Mouse (Mus musculus): ENCODE data around the gene Pyy. TPM values are rescaled to one million over a fixed set of nuclear protein-coding genes. Genes with fewer than 3 reads are reported as not detected.
A peak's percentile ranks its signal among the peaks of the same experiment; 100 is the strongest.

The Pyy gene
- polyA plus RNA-seq, 1 experiment = not detected

DNA sequence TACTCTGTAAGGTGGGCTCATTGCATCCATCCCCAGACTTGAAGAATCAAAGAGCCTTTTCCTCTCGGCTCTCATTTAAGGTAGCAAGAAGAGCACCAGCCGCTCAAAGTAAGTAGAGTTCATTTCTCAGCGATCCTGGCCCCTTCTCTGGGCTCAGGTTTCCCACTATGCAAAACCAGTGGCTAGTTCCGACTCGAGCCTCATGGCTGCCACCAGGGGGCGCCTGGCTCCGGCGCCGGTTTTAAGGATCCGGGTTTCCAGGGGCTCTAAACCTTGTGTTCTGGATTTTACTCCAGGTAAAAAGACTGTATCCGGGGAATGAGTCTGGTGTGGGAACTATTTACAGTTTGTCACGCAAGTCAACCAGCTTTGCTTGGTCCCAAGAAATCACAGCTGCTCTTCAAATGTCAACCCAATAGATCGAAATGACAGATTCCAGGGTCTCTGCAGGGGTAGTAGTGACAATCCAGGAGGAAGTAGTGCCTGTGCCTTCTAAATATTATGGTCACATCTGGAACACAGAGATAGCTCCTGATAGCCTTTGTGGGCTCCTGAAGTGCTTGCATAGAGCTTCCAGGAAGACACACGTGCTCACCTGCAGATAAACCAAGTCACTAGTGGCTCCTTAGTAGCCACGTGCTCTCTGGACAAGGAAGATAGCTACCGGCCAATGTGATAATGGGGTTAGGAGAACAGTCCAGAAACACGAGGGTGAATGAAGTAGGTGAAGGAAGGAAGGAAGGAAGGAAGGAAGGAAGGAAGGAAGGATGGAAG lies 5.0 kb downstream of the Pyy start:
- no peak for TF ChIP-seq USF1 (IDR thresholded peaks at IDR 0.05; ENCODE audit: low read depth)
- no peak for TF ChIP-seq TCF12 (IDR thresholded peaks at IDR 0.05; ENCODE audit: insufficient read depth, poor library complexity, severe bottlenecking)
- TF ChIP-seq SRF (IDR thresholded peaks at IDR 0.05; ENCODE audit: control insufficient read depth, insufficient read length, low read depth) = no peak
- TF ChIP-seq REST (IDR thresholded peaks at IDR 0.05; ENCODE audit: insufficient read depth, insufficient read length) = no peak
- no peak for TF ChIP-seq CEBPB (IDR thresholded peaks at IDR 0.05; ENCODE audit: insufficient read depth, poor library complexity, severe bottlenecking)
- no peak for TF ChIP-seq E2F4 (IDR thresholded peaks at IDR 0.05; ENCODE audit: insufficient read depth)
- no peak for TF ChIP-seq POLR2AphosphoS2 (IDR thresholded peaks at IDR 0.05; ENCODE audit: insufficient read length, low read depth)
- no peak for TF ChIP-seq TCF3 (IDR thresholded peaks at IDR 0.05; ENCODE audit: insufficient read length, low read depth)
- H3K36me3 ChIP-seq (ENCODE audit: control insufficient read depth, insufficient read depth) = no peaks in the 10 kb centered on the region
- H3K79me2 ChIP-seq (ENCODE audit: control insufficient read depth, insufficient read depth) = no peaks in the 10 kb centered on the region
- no peak overlapping the region for H3K4me3 ChIP-seq
- H3K27me3 ChIP-seq (ENCODE audit: control insufficient read depth, insufficient read depth, insufficient read length) = peaks cover 89% of the 10 kb centered on the region
- H3ac ChIP-seq (ENCODE audit: control insufficient read depth, insufficient read length) = no peak overlapping the region
- H3K4me2 ChIP-seq (ENCODE audit: low read depth) = no peak overlapping the region

DNA sequence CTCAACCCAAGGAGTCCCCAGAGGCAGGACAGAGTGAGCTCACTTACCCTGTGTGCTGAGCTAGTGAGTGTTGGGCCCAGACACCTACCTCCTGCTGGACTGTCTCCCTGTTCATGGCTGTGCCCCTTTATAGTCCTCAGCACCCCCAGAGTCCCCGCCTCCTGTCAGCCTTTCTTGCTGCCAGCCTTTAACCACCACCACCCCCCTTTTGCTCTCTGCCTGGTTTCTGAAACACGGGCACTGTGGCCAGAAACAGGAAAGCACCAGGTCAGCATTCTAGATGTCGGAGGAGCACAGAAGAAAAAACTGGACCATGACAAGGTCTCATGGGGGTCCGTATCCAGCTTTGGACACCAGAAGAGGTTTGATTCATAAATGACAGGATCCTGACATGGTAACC lies 6.4 kb downstream of the Pyy start, which contains the start of gene Ppy:
Gene Ppy (minus strand): TSS at position 101 of the 400 bp plus-strand sequence.
- Histone ChIP-seq H3K27me3 (ENCODE audit: control insufficient read depth, insufficient read depth, insufficient read length) (peaks cover 89% of the 10 kb centered on the region), H3K4me2 (ENCODE audit: low read depth) (no peak within 1 kb of the TSS), H3K4me3 (no peak within 1 kb of the TSS), H3ac (ENCODE audit: control insufficient read depth, insufficient read length) (no peak within 1 kb of the TSS), H3K79me2 (ENCODE audit: control insufficient read depth, insufficient read depth) (no peaks in the 10 kb centered on the region), H3K36me3 (ENCODE audit: control insufficient read depth, insufficient read depth) (no peaks in the 10 kb centered on the region)
- no peak for TF ChIP-seq TCF12 (IDR thresholded peaks at IDR 0.05; ENCODE audit: insufficient read depth, poor library complexity, severe bottlenecking)
- no peak for TF ChIP-seq CEBPB (IDR thresholded peaks at IDR 0.05; ENCODE audit: insufficient read depth, poor library complexity, severe bottlenecking)
- no peak for TF ChIP-seq MAX (IDR thresholded peaks at IDR 0.05; ENCODE audit: low read depth)
- TF ChIP-seq REST (IDR thresholded peaks at IDR 0.05; ENCODE audit: insufficient read depth, insufficient read length) = no peak

DNA sequence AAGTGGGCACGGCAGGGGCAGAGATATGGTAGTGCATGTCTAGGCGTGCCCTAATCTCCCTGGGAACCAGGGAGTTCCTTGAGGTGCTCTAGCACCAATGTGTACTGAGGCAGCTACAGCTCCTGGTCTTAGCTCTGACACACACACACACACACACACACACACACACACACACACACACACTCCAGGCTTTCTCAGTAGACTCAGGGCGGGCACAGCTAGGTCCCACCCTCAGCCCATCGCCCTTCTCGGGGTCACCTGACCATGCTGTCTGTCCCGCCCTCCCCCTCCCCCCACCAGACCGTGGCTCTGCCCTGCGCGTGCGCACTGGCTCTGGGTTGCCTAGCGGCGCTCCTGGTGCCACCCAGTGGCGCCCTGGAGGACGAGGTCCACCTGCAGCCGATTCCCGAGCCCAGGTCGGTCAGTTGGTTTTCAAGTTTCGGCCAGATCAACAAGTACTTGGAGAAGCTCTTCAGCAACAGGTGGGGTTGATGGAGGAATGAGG lies 10.7 kb downstream of the Pyy start:
- no peak overlapping the region for H3K4me3 ChIP-seq

DNA sequence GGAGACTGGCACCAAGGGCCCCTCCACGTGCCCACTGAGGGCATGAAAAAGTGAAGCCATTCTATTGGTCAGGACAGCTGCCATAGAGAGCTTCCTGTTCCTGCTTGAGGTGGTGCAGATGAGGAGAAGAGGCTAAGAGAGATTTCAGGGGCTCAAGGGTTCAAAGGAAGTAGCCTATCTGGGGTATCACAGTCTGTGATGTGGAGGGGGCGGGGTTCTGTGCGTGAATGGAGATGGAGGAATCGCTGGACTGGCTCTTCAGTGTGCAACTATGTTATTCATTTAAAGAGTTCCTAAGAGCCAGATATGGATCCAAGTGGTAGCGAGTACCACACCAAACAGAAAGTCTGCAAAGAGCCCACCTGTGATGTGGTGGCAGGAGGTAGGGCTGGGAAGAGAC lies 11.2 kb downstream of the Pyy start:
- no peak overlapping the region for H3ac ChIP-seq (ENCODE audit: control insufficient read depth, insufficient read length)
- H3K27me3 ChIP-seq (ENCODE audit: control insufficient read depth, insufficient read depth, insufficient read length) = peaks cover 91% of the 10 kb centered on the region
- H3K4me2 ChIP-seq (ENCODE audit: low read depth) = peak overlapping the region; percentile 56
- no peaks in the 10 kb centered on the region for H3K36me3 ChIP-seq (ENCODE audit: control insufficient read depth, insufficient read depth)
- no peak overlapping the region for H3K4me3 ChIP-seq
- TF ChIP-seq MAX (IDR thresholded peaks at IDR 0.05; ENCODE audit: low read depth) (no peak), MYOG (IDR thresholded peaks at IDR 0.05; ENCODE audit: control insufficient read depth in 1 of 3, insufficient read depth in 1 of 3, insufficient read length in 2 of 3, low read depth in 2 of 3) (no peak), TCF12 (IDR thresholded peaks at IDR 0.05; ENCODE audit: insufficient read depth, poor library complexity, severe bottlenecking) (no peak), MYOD1 (IDR thresholded peaks at IDR 0.05; ENCODE audit: control insufficient read depth in 1 of 3, insufficient read length in 2 of 3, low read depth in 2 of 3) (no peak), POLR2AphosphoS2 (IDR thresholded peaks at IDR 0.05; ENCODE audit: insufficient read length, low read depth) (no peak), TCF3 (IDR thresholded peaks at IDR 0.05; ENCODE audit: insufficient read length, low read depth) (no peak), SRF (IDR thresholded peaks at IDR 0.05; ENCODE audit: control insufficient read depth, insufficient read length, low read depth) (no peak), E2F4 (IDR thresholded peaks at IDR 0.05; ENCODE audit: insufficient read depth) (no peak), CEBPB (IDR thresholded peaks at IDR 0.05; ENCODE audit: insufficient read depth, poor library complexity, severe bottlenecking) (no peak), REST (IDR thresholded peaks at IDR 0.05; ENCODE audit: insufficient read depth, insufficient read length) (no peak), USF1 (IDR thresholded peaks at IDR 0.05; ENCODE audit: low read depth) (no peak), POLR2A (IDR thresholded peaks at IDR 0.05; ENCODE audit: insufficient read length, low read depth) (no peak)
- H3K79me2 ChIP-seq (ENCODE audit: control insufficient read depth, insufficient read depth) = no peaks in the 10 kb centered on the region

More for the DNA sequence above, 10.7 kb downstream of the Pyy start:
- TF ChIP-seq USF1 (IDR thresholded peaks at IDR 0.05; ENCODE audit: low read depth) (no peak), POLR2A (IDR thresholded peaks at IDR 0.05; ENCODE audit: insufficient read length, low read depth) (no peak), TCF3 (IDR thresholded peaks at IDR 0.05; ENCODE audit: insufficient read length, low read depth) (no peak), REST (IDR thresholded peaks at IDR 0.05; ENCODE audit: insufficient read depth, insufficient read length) (no peak), SRF (IDR thresholded peaks at IDR 0.05; ENCODE audit: control insufficient read depth, insufficient read length, low read depth) (no peak), MYOG (IDR thresholded peaks at IDR 0.05; ENCODE audit: control insufficient read depth in 1 of 3, insufficient read depth in 1 of 3, insufficient read length in 2 of 3, low read depth in 2 of 3) (no peak), POLR2AphosphoS2 (IDR thresholded peaks at IDR 0.05; ENCODE audit: insufficient read length, low read depth) (no peak), MAX (IDR thresholded peaks at IDR 0.05; ENCODE audit: low read depth) (no peak), E2F4 (IDR thresholded peaks at IDR 0.05; ENCODE audit: insufficient read depth) (no peak), TCF12 (IDR thresholded peaks at IDR 0.05; ENCODE audit: insufficient read depth, poor library complexity, severe bottlenecking) (no peak)
- Histone ChIP-seq H3K79me2 (ENCODE audit: control insufficient read depth, insufficient read depth) (no peaks in the 10 kb centered on the region), H3K4me2 (ENCODE audit: low read depth) (peak overlapping the region; percentile 56), H3K36me3 (ENCODE audit: control insufficient read depth, insufficient read depth) (no peaks in the 10 kb centered on the region), H3K27me3 (ENCODE audit: control insufficient read depth, insufficient read depth, insufficient read length) (peaks cover 96% of the 10 kb centered on the region), H3ac (ENCODE audit: control insufficient read depth, insufficient read length) (no peak overlapping the region)

DNA sequence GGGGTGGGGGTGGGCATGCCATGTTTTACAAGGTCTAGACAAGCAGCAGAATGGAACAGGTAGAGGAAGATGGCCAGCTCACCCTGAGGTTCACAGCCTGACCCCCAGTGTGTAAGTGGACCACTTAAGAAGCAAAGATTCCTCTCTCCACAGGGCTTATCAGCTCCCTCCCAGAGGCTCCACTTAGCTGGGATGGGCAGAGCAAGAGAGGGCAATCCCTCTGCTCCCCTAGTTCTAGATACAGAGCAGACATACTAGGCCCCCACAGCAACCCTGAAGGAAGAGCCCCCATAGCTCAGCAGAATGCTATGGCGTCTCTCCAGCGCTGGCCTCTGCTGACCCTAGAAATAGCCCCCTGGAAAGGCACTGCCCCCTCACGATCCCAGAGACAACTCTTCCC lies 12.0 kb downstream of the Pyy start:
- Histone ChIP-seq H3ac (ENCODE audit: control insufficient read depth, insufficient read length) (no peak overlapping the region), H3K27me3 (ENCODE audit: control insufficient read depth, insufficient read depth, insufficient read length) (peaks cover 84% of the 10 kb centered on the region), H3K4me3 (no peak overlapping the region), H3K36me3 (ENCODE audit: control insufficient read depth, insufficient read depth) (no peaks in the 10 kb centered on the region), H3K79me2 (ENCODE audit: control insufficient read depth, insufficient read depth) (no peaks in the 10 kb centered on the region), H3K4me2 (ENCODE audit: low read depth) (no peak overlapping the region)
- TF ChIP-seq TCF12 (IDR thresholded peaks at IDR 0.05; ENCODE audit: insufficient read depth, poor library complexity, severe bottlenecking) (no peak), E2F4 (IDR thresholded peaks at IDR 0.05; ENCODE audit: insufficient read depth) (no peak), POLR2AphosphoS2 (IDR thresholded peaks at IDR 0.05; ENCODE audit: insufficient read length, low read depth) (no peak), TCF3 (IDR thresholded peaks at IDR 0.05; ENCODE audit: insufficient read length, low read depth) (no peak), POLR2A (IDR thresholded peaks at IDR 0.05; ENCODE audit: insufficient read length, low read depth) (no peak), CEBPB (IDR thresholded peaks at IDR 0.05; ENCODE audit: insufficient read depth, poor library complexity, severe bottlenecking) (no peak), MYOD1 (IDR thresholded peaks at IDR 0.05; ENCODE audit: control insufficient read depth in 1 of 3, insufficient read length in 2 of 3, low read depth in 2 of 3) (no peak), REST (IDR thresholded peaks at IDR 0.05; ENCODE audit: insufficient read depth, insufficient read length) (no peak), SRF (IDR thresholded peaks at IDR 0.05; ENCODE audit: control insufficient read depth, insufficient read length, low read depth) (no peak), MYOG (IDR thresholded peaks at IDR 0.05; ENCODE audit: control insufficient read depth in 1 of 3, insufficient read depth in 1 of 3, insufficient read length in 2 of 3, low read depth in 2 of 3) (no peak), MAX (IDR thresholded peaks at IDR 0.05; ENCODE audit: low read depth) (no peak)
